Mouse (Mus musculus): ENCODE results near the gene Kncn. TPM values are rescaled to one million over a fixed set of nuclear protein-coding genes. Genes with fewer than 3 reads are reported as not detected.

The Kncn gene
- not detected for total RNA-seq (2021)
- long read RNA-seq, experiment 1, result 0 reads
- long read RNA-seq, experiment 2, result 0 reads

GRCm38 (mm10) chr4:115884022-115884421 lies at the start of gene Kncn:
Kncn (plus strand) TSS chr4:115884400.
- no peak for DNase-seq

GRCm38 (mm10) chr4:115835576-115835975 lies 48.6 kb upstream of the Kncn start:
- DNase-seq, result no peak

- no peak for DNase-seq
Observed at GRCm38 (mm10) chr4:115838196-115838595, 46.0 kb upstream of the Kncn start.

GRCm38 (mm10) chr4:115838696-115839641 lies 45.2 kb upstream of the Kncn start, which contains the start of gene Mknk1:
Mknk1 (plus strand) TSS chr4:115839198.
- DNase-seq, result peak; percentile 94

- no peak for DNase-seq
Observed at GRCm38 (mm10) chr4:115839956-115840355, 44.2 kb upstream of the Kncn start.

GRCm38 (mm10) chr4:115840842-115841241 lies 43.4 kb upstream of the Kncn start:
- no peak for DNase-seq

- DNase-seq, result no peak
Observed at GRCm38 (mm10) chr4:115846656-115847055, 37.5 kb upstream of the Kncn start.

GRCm38 (mm10) chr4:115847377-115847776 lies 36.8 kb upstream of the Kncn start:
- no peak for DNase-seq

- DNase-seq, result no peak
Observed at GRCm38 (mm10) chr4:115848083-115848482, 36.1 kb upstream of the Kncn start.

- no peak for DNase-seq
Observed at GRCm38 (mm10) chr4:115848990-115849677, 35.1 kb upstream of the Kncn start.

GRCm38 (mm10) chr4:115850111-115850510 lies 34.1 kb upstream of the Kncn start:
- DNase-seq, result no peak

GRCm38 (mm10) chr4:115850631-115851030 lies 33.6 kb upstream of the Kncn start:
- no peak for DNase-seq

- DNase-seq, result no peak
Observed at GRCm38 (mm10) chr4:115851569-115851968, 32.6 kb upstream of the Kncn start.

- DNase-seq, result no peak
Observed at GRCm38 (mm10) chr4:115855100-115855499, 29.1 kb upstream of the Kncn start.

GRCm38 (mm10) chr4:115855609-115856008 lies 28.6 kb upstream of the Kncn start:
- no peak for DNase-seq

- DNase-seq, result no peak
Observed at GRCm38 (mm10) chr4:115856282-115856681, 27.9 kb upstream of the Kncn start.

- DNase-seq, result no peak
Observed at GRCm38 (mm10) chr4:115857293-115857883, 26.8 kb upstream of the Kncn start.

GRCm38 (mm10) chr4:115863352-115863751 lies 20.8 kb upstream of the Kncn start:
- DNase-seq, result no peak

GRCm38 (mm10) chr4:115863880-115864279 lies 20.3 kb upstream of the Kncn start:
- no peak for DNase-seq

- no peak for DNase-seq
Observed at GRCm38 (mm10) chr4:115869512-115870210, 14.5 kb upstream of the Kncn start.

- DNase-seq, result no peak
Observed at GRCm38 (mm10) chr4:115873231-115873630, 11.0 kb upstream of the Kncn start.

GRCm38 (mm10) chr4:115878216-115878678 lies 6.0 kb upstream of the Kncn start:
- no peak for DNase-seq

All from gastrocnemius, postnatal 10 days (tissue).